Mouse (Mus musculus): ENCODE data around the gene Pfdn5. TPM values are rescaled to one million over a fixed set of nuclear protein-coding genes. Genes with fewer than 3 reads are reported as not detected.

The Pfdn5 gene
- total and polyA plus RNA-seq, 3 experiments = 265 to 356 (median 296) TPM

- Histone ChIP-seq H3K4me1 (ENCODE audit: control insufficient read depth in 1 of 2, insufficient read depth in 2 of 2) (peaks cover 7 to 13% of the 10 kb centered on the region in 2 experiments; a peak in 3 of 4 replicates), H3K4me2 (ENCODE audit: insufficient read depth, low read depth, poor library complexity, severe bottlenecking) (peak overlapping the region; percentile 72), H3K79me2 (replicated peaks; ENCODE audit: control insufficient read depth, extremely low read depth, insufficient read depth, poor library complexity, severe bottlenecking) (no peaks in the 10 kb centered on the region), H3K36me3 (replicated peaks in 1 of 2; ENCODE audit: control insufficient read depth in 1 of 2, insufficient read depth in 1 of 2, low read length in 1 of 2) (no peaks in the 10 kb centered on the region), H3K27me3 (replicated peaks) (peaks cover 77% of the 10 kb centered on the region), H3K27ac (ENCODE audit: insufficient read depth, low read depth) (no peak overlapping the region), H3K9ac (ENCODE audit: insufficient read depth, low read depth) (no peak overlapping the region), H3K9me3 (replicated peaks; ENCODE audit: low read length) (no peaks in the 10 kb centered on the region), H3K4me3 (replicated peaks in 1 of 3; ENCODE audit: low read depth in 2 of 3, low read length in 2 of 3, poor library complexity in 1 of 3) (no peak overlapping the region)
- TF ChIP-seq RCOR1 (conservative IDR thresholded peaks at IDR 0.05; ENCODE audit: low read depth, low read length) (no peak), MXI1 (IDR thresholded peaks at IDR 0.05; ENCODE audit: low read depth, low read length) (no peak), RAD21 (IDR thresholded peaks at IDR 0.05; ENCODE audit: low read depth, low read length) (no peak), PAX5 (IDR thresholded peaks at IDR 0.05; ENCODE audit: low read length) (no peak), ZNF384 (IDR thresholded peaks at IDR 0.05; ENCODE audit: low read depth, low read length) (no peak), E2F4 (IDR thresholded peaks at IDR 0.05; ENCODE audit: insufficient replicate concordance, low read depth, low read length) (no peak), SMC3 (IDR thresholded peaks at IDR 0.05; ENCODE audit: low read depth, low read length) (no peak), ZC3H11A (IDR thresholded peaks at IDR 0.05; ENCODE audit: low read depth, low read length) (no peak), TBP (conservative IDR thresholded peaks at IDR 0.05; ENCODE audit: low read depth, low read length) (no peak), CHD1 (IDR thresholded peaks at IDR 0.05; ENCODE audit: low read depth, low read length) (no peak)
- dilution Hi-C loops (cut with MboI; ENCODE audit: extremely low pct_ligation_motif_present, extremely low pct_unique_long_range_greater_than_20kb, low sequenced_read_pairs) = no loop called here
- in situ Hi-C loops (cut with MboI; ENCODE audit: low pct_ligation_motif_present, low pct_unique_long_range_greater_than_20kb, low sequenced_read_pairs) = no loop called here
- DNase-seq (ENCODE audit: extremely low read depth) = no peak
These were observed 36.7 kb downstream of the Pfdn5 start for GRCm38 (mm10) chr15:102362648-102363047.

GRCm38 (mm10) chr15:102364678-102365077 is 38.8 kb downstream of the Pfdn5 start:
- no peak overlapping the region for H3K4me2 ChIP-seq (ENCODE audit: insufficient read depth, low read depth, poor library complexity, severe bottlenecking)
- no peaks in the 10 kb centered on the region for H3K36me3 ChIP-seq (replicated peaks in 1 of 2; ENCODE audit: control insufficient read depth in 1 of 2, insufficient read depth in 1 of 2, low read length in 1 of 2)
- no peak overlapping the region for H3K27ac ChIP-seq (ENCODE audit: insufficient read depth, low read depth)
- in situ Hi-C loops (cut with MboI; ENCODE audit: low pct_ligation_motif_present, low pct_unique_long_range_greater_than_20kb, low sequenced_read_pairs) (no loop called here), dilution Hi-C loops (cut with MboI; ENCODE audit: extremely low pct_ligation_motif_present, extremely low pct_unique_long_range_greater_than_20kb, low sequenced_read_pairs) (no loop called here)
- H3K79me2 ChIP-seq (replicated peaks; ENCODE audit: control insufficient read depth, extremely low read depth, insufficient read depth, poor library complexity, severe bottlenecking) = no peaks in the 10 kb centered on the region
- H3K4me3 ChIP-seq (replicated peaks in 1 of 3; ENCODE audit: low read depth in 2 of 3, low read length in 2 of 3, poor library complexity in 1 of 3) = no peak overlapping the region
- peaks cover 6 to 7% of the 10 kb centered on the region in 2 experiments; a peak in 3 of 4 replicates for H3K4me1 ChIP-seq (ENCODE audit: control insufficient read depth in 1 of 2, insufficient read depth in 2 of 2)
- H3K27me3 ChIP-seq (replicated peaks) = peaks cover 66% of the 10 kb centered on the region
- H3K9ac ChIP-seq (ENCODE audit: insufficient read depth, low read depth) = no peak overlapping the region
- no peak for DNase-seq (ENCODE audit: extremely low read depth)
- TF ChIP-seq JUN (IDR thresholded peaks at IDR 0.05; ENCODE audit: insufficient read depth, low read depth, low read length) (no peak), CTCF (conservative IDR thresholded peaks at IDR 0.05 in 1 of 2, IDR thresholded peaks at IDR 0.05 in 1 of 2; ENCODE audit: low read depth in 2 of 2, low read length in 2 of 2) (0 out of 4 replicates have a peak, but pooled peaks of 1 of the 2 experiments have one; percentile 7)
- no peaks in the 10 kb centered on the region for H3K9me3 ChIP-seq (replicated peaks; ENCODE audit: low read length)

- no peaks in the 10 kb centered on the region for H3K36me3 ChIP-seq (replicated peaks in 1 of 2; ENCODE audit: control insufficient read depth in 1 of 2, insufficient read depth in 1 of 2, low read length in 1 of 2)
- peaks cover 6 to 7% of the 10 kb centered on the region in 2 experiments; a peak in 3 of 4 replicates for H3K4me1 ChIP-seq (ENCODE audit: control insufficient read depth in 1 of 2, insufficient read depth in 2 of 2)
- in situ Hi-C loops (cut with MboI; ENCODE audit: low pct_ligation_motif_present, low pct_unique_long_range_greater_than_20kb, low sequenced_read_pairs) = no loop called here
- H3K79me2 ChIP-seq (replicated peaks; ENCODE audit: control insufficient read depth, extremely low read depth, insufficient read depth, poor library complexity, severe bottlenecking) = no peaks in the 10 kb centered on the region
- H3K9ac ChIP-seq (ENCODE audit: insufficient read depth, low read depth) = no peak overlapping the region
- H3K27ac ChIP-seq (ENCODE audit: insufficient read depth, low read depth) = no peak overlapping the region
- no peak overlapping the region for H3K4me2 ChIP-seq (ENCODE audit: insufficient read depth, low read depth, poor library complexity, severe bottlenecking)
- no peak for DNase-seq (ENCODE audit: extremely low read depth)
- dilution Hi-C loops (cut with MboI; ENCODE audit: extremely low pct_ligation_motif_present, extremely low pct_unique_long_range_greater_than_20kb, low sequenced_read_pairs) = no loop called here
- no peaks in the 10 kb centered on the region for H3K9me3 ChIP-seq (replicated peaks; ENCODE audit: low read length)
- TF ChIP-seq KAT2A (IDR thresholded peaks at IDR 0.05; ENCODE audit: insufficient replicate concordance, low read length) (no peak), MYC (IDR thresholded peaks at IDR 0.05; ENCODE audit: low read depth, low read length) (no peak), ETS1 (conservative IDR thresholded peaks at IDR 0.05; ENCODE audit: low read depth, low read length) (no peak), USF1 (IDR thresholded peaks at IDR 0.05; ENCODE audit: low read depth, low read length) (no peak), BHLHE40 (IDR thresholded peaks at IDR 0.05; ENCODE audit: low read depth, low read length) (no peak), JUN (IDR thresholded peaks at IDR 0.05; ENCODE audit: insufficient read depth, low read depth, low read length) (no peak), HCFC1 (IDR thresholded peaks at IDR 0.05; ENCODE audit: low read depth, low read length) (no peak), TBP (conservative IDR thresholded peaks at IDR 0.05; ENCODE audit: low read depth, low read length) (no peak), MAX (IDR thresholded peaks at IDR 0.05; ENCODE audit: low read length) (no peak), SMC3 (IDR thresholded peaks at IDR 0.05; ENCODE audit: low read depth, low read length) (no peak), SIN3A (IDR thresholded peaks at IDR 0.05; ENCODE audit: low read length) (no peak), ELF1 (IDR thresholded peaks at IDR 0.05; ENCODE audit: low read depth, low read length) (no peak), MAFK (IDR thresholded peaks at IDR 0.05; ENCODE audit: insufficient replicate concordance, low read length) (no peak), IRF4 (IDR thresholded peaks at IDR 0.05; ENCODE audit: low read depth, low read length) (no peak), CHD1 (IDR thresholded peaks at IDR 0.05; ENCODE audit: low read depth, low read length) (no peak), POLR2AphosphoS2 (IDR thresholded peaks at IDR 0.05; ENCODE audit: low read depth, low read length) (no peak), MAZ (IDR thresholded peaks at IDR 0.05; ENCODE audit: low read depth, low read length) (no peak), TCF12 (IDR thresholded peaks at IDR 0.05; ENCODE audit: low read depth, low read length) (no peak)
- H3K27me3 ChIP-seq (replicated peaks) = peaks cover 70% of the 10 kb centered on the region
- no peak overlapping the region for H3K4me3 ChIP-seq (replicated peaks in 1 of 3; ENCODE audit: low read depth in 2 of 3, low read length in 2 of 3, poor library complexity in 1 of 3)
These were observed 40.3 kb downstream of the Pfdn5 start for GRCm38 (mm10) chr15:102366238-102366637.
